Mouse (Mus musculus): Measurements from ENCODE around the gene Tdrd3. TPM values are rescaled to one million over a fixed set of nuclear protein-coding genes. Genes with fewer than 3 reads are reported as not detected.

Tdrd3 gene
- polyA plus RNA-seq, 1 experiment, result 1.2 TPM

- no peaks in the 10 kb centered on the region for H3K27me3 ChIP-seq (ENCODE audit: control insufficient read depth, insufficient read depth, low read length)
- H3K36me3 ChIP-seq (ENCODE audit: control insufficient read depth, insufficient read depth, low read length), result no peaks in the 10 kb centered on the region
- H3K27ac ChIP-seq (ENCODE audit: insufficient read depth, low read length), result no peak overlapping the region
- DNase-seq (ENCODE audit: low read depth in 1 of 2, low spot score in 2 of 2), result no peak
- no peak overlapping the region for H3K4me3 ChIP-seq (ENCODE audit: extremely low read depth, insufficient read depth, insufficient read length)
- no peaks in the 10 kb centered on the region for H3K4me1 ChIP-seq (ENCODE audit: control insufficient read depth, insufficient read depth, insufficient read length)
- WGBS, result 88% methylated on average over 11 of the region's 11 CpGs
- TF ChIP-seq POLR2A (IDR thresholded peaks at IDR 0.05; ENCODE audit: low read depth, low read length) (no peak), CTCF (IDR thresholded peaks at IDR 0.05; ENCODE audit: extremely low read depth, insufficient read depth, insufficient read length, insufficient replicate concordance) (no peak)
Measured at GRCm38 (mm10) chr14:87497955-87498594, 81.6 kb downstream of the Tdrd3 start.

GRCm38 (mm10) chr14:87505924-87506323, 89.5 kb downstream of the Tdrd3 start:
- Histone ChIP-seq H3K4me3 (ENCODE audit: extremely low read depth, insufficient read depth, insufficient read length) (no peak overlapping the region), H3K36me3 (ENCODE audit: control insufficient read depth, insufficient read depth, low read length) (peaks cover 8% of the 10 kb centered on the region), H3K4me1 (ENCODE audit: control insufficient read depth, insufficient read depth, insufficient read length) (no peaks in the 10 kb centered on the region), H3K27ac (ENCODE audit: insufficient read depth, low read length) (no peak overlapping the region), H3K27me3 (ENCODE audit: control insufficient read depth, insufficient read depth, low read length) (no peaks in the 10 kb centered on the region)
- WGBS, result 64% methylated on average over 8 of the region's 8 CpGs
- DNase-seq (ENCODE audit: low read depth in 1 of 2, low spot score in 2 of 2), result no peak
- TF ChIP-seq POLR2A (IDR thresholded peaks at IDR 0.05; ENCODE audit: low read depth, low read length) (no peak), CTCF (IDR thresholded peaks at IDR 0.05; ENCODE audit: extremely low read depth, insufficient read depth, insufficient read length, insufficient replicate concordance) (no peak)

GRCm38 (mm10) chr14:87515281-87515680, 98.8 kb downstream of the Tdrd3 start:
- Histone ChIP-seq H3K4me1 (ENCODE audit: control insufficient read depth, insufficient read depth, insufficient read length) (no peaks in the 10 kb centered on the region), H3K27ac (ENCODE audit: insufficient read depth, low read length) (no peak overlapping the region), H3K27me3 (ENCODE audit: control insufficient read depth, insufficient read depth, low read length) (no peaks in the 10 kb centered on the region), H3K4me3 (ENCODE audit: extremely low read depth, insufficient read depth, insufficient read length) (no peak overlapping the region), H3K36me3 (ENCODE audit: control insufficient read depth, insufficient read depth, low read length) (0 out of 2 replicates have a peak, but pooled peaks cover 2% of the 10 kb centered on the region)
- TF ChIP-seq POLR2A (IDR thresholded peaks at IDR 0.05; ENCODE audit: low read depth, low read length) (no peak), CTCF (IDR thresholded peaks at IDR 0.05; ENCODE audit: extremely low read depth, insufficient read depth, insufficient read length, insufficient replicate concordance) (no peak)
- no peak for DNase-seq (ENCODE audit: low read depth in 1 of 2, low spot score in 2 of 2)
- 95% methylated on average over 3 of the region's 3 CpGs for WGBS

- TF ChIP-seq POLR2A (IDR thresholded peaks at IDR 0.05; ENCODE audit: low read depth, low read length) (no peak), CTCF (IDR thresholded peaks at IDR 0.05; ENCODE audit: extremely low read depth, insufficient read depth, insufficient read length, insufficient replicate concordance) (no peak)
- Histone ChIP-seq H3K27me3 (ENCODE audit: control insufficient read depth, insufficient read depth, low read length) (no peaks in the 10 kb centered on the region), H3K27ac (ENCODE audit: insufficient read depth, low read length) (no peak overlapping the region), H3K36me3 (ENCODE audit: control insufficient read depth, insufficient read depth, low read length) (no peaks in the 10 kb centered on the region), H3K4me3 (ENCODE audit: extremely low read depth, insufficient read depth, insufficient read length) (no peak overlapping the region), H3K4me1 (ENCODE audit: control insufficient read depth, insufficient read depth, insufficient read length) (no peaks in the 10 kb centered on the region)
- no peak for DNase-seq (ENCODE audit: low read depth in 1 of 2, low spot score in 2 of 2)
- 91% methylated on average over 4 of the region's 4 CpGs for WGBS
Measured at GRCm38 (mm10) chr14:87517381-87517780, 100.9 kb downstream of the Tdrd3 start.

- H3K27me3 ChIP-seq (ENCODE audit: control insufficient read depth, insufficient read depth, low read length), result no peaks in the 10 kb centered on the region
- H3K4me1 ChIP-seq (ENCODE audit: control insufficient read depth, insufficient read depth, insufficient read length), result no peaks in the 10 kb centered on the region
- no peak overlapping the region for H3K27ac ChIP-seq (ENCODE audit: insufficient read depth, low read length)
- DNase-seq (ENCODE audit: low read depth in 1 of 2, low spot score in 2 of 2), result no peak
- no peaks in the 10 kb centered on the region for H3K36me3 ChIP-seq (ENCODE audit: control insufficient read depth, insufficient read depth, low read length)
- 94% methylated on average over 8 of the region's 8 CpGs for WGBS
- no peak overlapping the region for H3K4me3 ChIP-seq (ENCODE audit: extremely low read depth, insufficient read depth, insufficient read length)
- TF ChIP-seq POLR2A (IDR thresholded peaks at IDR 0.05; ENCODE audit: low read depth, low read length) (no peak), CTCF (IDR thresholded peaks at IDR 0.05; ENCODE audit: extremely low read depth, insufficient read depth, insufficient read length, insufficient replicate concordance) (no peak)
Measured at GRCm38 (mm10) chr14:87531847-87532246, 115.4 kb downstream of the Tdrd3 start.

- DNase-seq (ENCODE audit: low read depth in 1 of 2, low spot score in 2 of 2), result no peak
- H3K27ac ChIP-seq (ENCODE audit: insufficient read depth, low read length), result no peak overlapping the region
- H3K36me3 ChIP-seq (ENCODE audit: control insufficient read depth, insufficient read depth, low read length), result peaks cover 1% of the 10 kb centered on the region; the same call in 1 of the 2 replicates
- H3K4me3 ChIP-seq (ENCODE audit: extremely low read depth, insufficient read depth, insufficient read length), result no peak overlapping the region
- no peaks in the 10 kb centered on the region for H3K4me1 ChIP-seq (ENCODE audit: control insufficient read depth, insufficient read depth, insufficient read length)
- no peak for TF ChIP-seq CTCF (IDR thresholded peaks at IDR 0.05; ENCODE audit: extremely low read depth, insufficient read depth, insufficient read length, insufficient replicate concordance)
- TF ChIP-seq POLR2A (IDR thresholded peaks at IDR 0.05; ENCODE audit: low read depth, low read length), result no peak
- no peaks in the 10 kb centered on the region for H3K27me3 ChIP-seq (ENCODE audit: control insufficient read depth, insufficient read depth, low read length)
- WGBS, result 88% methylated on average over 4 of the region's 4 CpGs
Measured at GRCm38 (mm10) chr14:87537127-87537819, 120.8 kb downstream of the Tdrd3 start.

- 62% methylated on average over 6 of the region's 6 CpGs for WGBS
- TF ChIP-seq POLR2A (IDR thresholded peaks at IDR 0.05; ENCODE audit: low read depth, low read length) (no peak), CTCF (IDR thresholded peaks at IDR 0.05; ENCODE audit: extremely low read depth, insufficient read depth, insufficient read length, insufficient replicate concordance) (no peak)
Measured at GRCm38 (mm10) chr14:87549986-87550385, 133.5 kb downstream of the Tdrd3 start.

More at GRCm38 (mm10) chr14:87549986-87550385, 133.5 kb downstream of the Tdrd3 start:
- no peaks in the 10 kb centered on the region for H3K27me3 ChIP-seq (ENCODE audit: control insufficient read depth, insufficient read depth, low read length)
- DNase-seq (ENCODE audit: low read depth in 1 of 2, low spot score in 2 of 2), result no peak
- H3K4me3 ChIP-seq (ENCODE audit: extremely low read depth, insufficient read depth, insufficient read length), result no peak overlapping the region
- H3K27ac ChIP-seq (ENCODE audit: insufficient read depth, low read length), result no peak overlapping the region
- H3K36me3 ChIP-seq (ENCODE audit: control insufficient read depth, insufficient read depth, low read length), result no peaks in the 10 kb centered on the region
- H3K4me1 ChIP-seq (ENCODE audit: control insufficient read depth, insufficient read depth, insufficient read length), result no peaks in the 10 kb centered on the region
